Mouse (Mus musculus): ENCODE measurements at regions not wholly inside any gene's neighbourhood (a gene's known extent, or its start where the extent isn't known, plus 50 kb on each side); places are given as distances from the start of the nearest gene placed in this dataset.

GRCm38 (mm10) chr3:51019650-51020346 lies 204.4 kb upstream of the Noct start:
- TF ChIP-seq POLR2A (IDR thresholded peaks at IDR 0.05; ENCODE audit: insufficient read depth, low read length) (no peak), EP300 (IDR thresholded peaks at IDR 0.05; ENCODE audit: insufficient read depth, low read depth, low read length) (no peak), CTCF (IDR thresholded peaks at IDR 0.05; ENCODE audit: low read depth, low read length) (no peak)
- no peaks in the 10 kb centered on the region for H3K4me1 ChIP-seq (ENCODE audit: control insufficient read depth, insufficient read depth, low read length)
- H3K4me3 ChIP-seq (ENCODE audit: low read depth, low read length): no peak overlapping the region
- no peaks in the 10 kb centered on the region for H3K27me3 ChIP-seq (ENCODE audit: control insufficient read depth, insufficient read depth, low read length, poor library complexity, severe bottlenecking)
- H3K27ac ChIP-seq (ENCODE audit: insufficient read depth, low read length): no peak overlapping the region
- H3K9ac ChIP-seq (ENCODE audit: low read depth, poor library complexity, severe bottlenecking): no peak overlapping the region
- H3K36me3 ChIP-seq (ENCODE audit: control insufficient read depth, insufficient read depth, low read length, poor library complexity, severe bottlenecking): no peaks in the 10 kb centered on the region
- no peaks in the 10 kb centered on the region for H3K9me3 ChIP-seq (replicated peaks; ENCODE audit: control insufficient read depth, insufficient read depth, low read length, poor library complexity, severe bottlenecking)

DNA sequence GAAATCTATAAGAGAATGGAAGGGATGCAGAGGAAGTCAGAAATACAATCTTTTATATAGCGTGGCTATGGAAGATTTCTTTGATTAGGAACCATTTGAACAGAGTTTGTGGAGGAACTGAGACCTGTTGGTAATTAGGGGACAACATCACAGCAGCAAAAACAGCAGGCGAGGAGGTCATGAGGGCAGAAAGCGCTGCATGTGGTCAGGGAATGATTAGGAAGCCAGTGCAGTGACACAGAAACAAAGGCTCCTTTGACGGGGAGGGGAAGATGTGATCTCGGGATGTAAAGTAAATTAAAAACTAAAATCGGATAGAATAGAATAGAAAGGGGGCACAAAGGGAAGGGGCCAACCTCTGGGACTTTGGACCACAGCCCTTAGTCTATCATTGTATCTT lies 199.6 kb upstream of the Noct start:
- Histone ChIP-seq H3K9me3 (replicated peaks; ENCODE audit: control insufficient read depth, insufficient read depth, low read length, poor library complexity, severe bottlenecking) (no peaks in the 10 kb centered on the region), H3K4me1 (ENCODE audit: control insufficient read depth, insufficient read depth, low read length) (no peaks in the 10 kb centered on the region), H3K27me3 (ENCODE audit: control insufficient read depth, insufficient read depth, low read length, poor library complexity, severe bottlenecking) (no peaks in the 10 kb centered on the region), H3K27ac (ENCODE audit: insufficient read depth, low read length) (no peak overlapping the region), H3K4me3 (ENCODE audit: low read depth, low read length) (no peak overlapping the region), H3K36me3 (ENCODE audit: control insufficient read depth, insufficient read depth, low read length, poor library complexity, severe bottlenecking) (no peaks in the 10 kb centered on the region), H3K9ac (ENCODE audit: low read depth, poor library complexity, severe bottlenecking) (no peak overlapping the region)
- TF ChIP-seq CTCF (IDR thresholded peaks at IDR 0.05; ENCODE audit: low read depth, low read length) (no peak), EP300 (IDR thresholded peaks at IDR 0.05; ENCODE audit: insufficient read depth, low read depth, low read length) (no peak), POLR2A (IDR thresholded peaks at IDR 0.05; ENCODE audit: insufficient read depth, low read length) (no peak)

DNA sequence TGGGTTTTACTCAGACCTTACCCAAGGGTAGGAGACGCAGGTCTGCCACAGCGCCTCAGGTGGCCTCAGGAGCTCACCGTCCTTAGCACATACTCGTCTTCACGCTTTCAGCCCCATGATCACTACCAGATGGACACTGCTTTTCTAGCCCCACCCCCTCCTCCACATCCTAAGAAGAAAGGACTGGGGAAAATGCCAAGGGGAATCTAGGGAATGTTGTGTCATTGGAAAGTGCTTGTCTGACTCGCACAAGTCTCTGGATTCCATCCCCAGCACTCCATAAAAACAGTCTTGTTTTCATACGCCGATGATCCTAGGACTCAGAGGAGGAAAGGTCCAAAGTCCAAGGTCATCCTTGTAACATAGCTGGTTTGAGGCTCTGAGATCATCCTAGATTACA lies 192.4 kb upstream of the Noct start:
- Histone ChIP-seq H3K9ac (ENCODE audit: low read depth, poor library complexity, severe bottlenecking) (no peak overlapping the region), H3K4me1 (ENCODE audit: control insufficient read depth, insufficient read depth, low read length) (no peaks in the 10 kb centered on the region), H3K27ac (ENCODE audit: insufficient read depth, low read length) (no peak overlapping the region), H3K27me3 (ENCODE audit: control insufficient read depth, insufficient read depth, low read length, poor library complexity, severe bottlenecking) (no peaks in the 10 kb centered on the region), H3K36me3 (ENCODE audit: control insufficient read depth, insufficient read depth, low read length, poor library complexity, severe bottlenecking) (no peaks in the 10 kb centered on the region), H3K9me3 (replicated peaks; ENCODE audit: control insufficient read depth, insufficient read depth, low read length, poor library complexity, severe bottlenecking) (peaks cover 8% of the 10 kb centered on the region; the same call in 1 of the 2 replicates), H3K4me3 (ENCODE audit: low read depth, low read length) (no peak overlapping the region)
- TF ChIP-seq CTCF (IDR thresholded peaks at IDR 0.05; ENCODE audit: low read depth, low read length) (no peak), POLR2A (IDR thresholded peaks at IDR 0.05; ENCODE audit: insufficient read depth, low read length) (no peak), EP300 (IDR thresholded peaks at IDR 0.05; ENCODE audit: insufficient read depth, low read depth, low read length) (no peak)

GRCm38 (mm10) chr3:51033292-51033691 lies 191.0 kb upstream of the Noct start:
- Histone ChIP-seq H3K27ac (ENCODE audit: insufficient read depth, low read length) (no peak overlapping the region), H3K9me3 (replicated peaks; ENCODE audit: control insufficient read depth, insufficient read depth, low read length, poor library complexity, severe bottlenecking) (peaks cover 8% of the 10 kb centered on the region; the same call in 1 of the 2 replicates), H3K27me3 (ENCODE audit: control insufficient read depth, insufficient read depth, low read length, poor library complexity, severe bottlenecking) (no peaks in the 10 kb centered on the region), H3K9ac (ENCODE audit: low read depth, poor library complexity, severe bottlenecking) (no peak overlapping the region), H3K36me3 (ENCODE audit: control insufficient read depth, insufficient read depth, low read length, poor library complexity, severe bottlenecking) (no peaks in the 10 kb centered on the region), H3K4me1 (ENCODE audit: control insufficient read depth, insufficient read depth, low read length) (no peaks in the 10 kb centered on the region), H3K4me3 (ENCODE audit: low read depth, low read length) (no peak overlapping the region)
- TF ChIP-seq CTCF (IDR thresholded peaks at IDR 0.05; ENCODE audit: low read depth, low read length): no peak
- TF ChIP-seq EP300 (IDR thresholded peaks at IDR 0.05; ENCODE audit: insufficient read depth, low read depth, low read length): no peak
- TF ChIP-seq POLR2A (IDR thresholded peaks at IDR 0.05; ENCODE audit: insufficient read depth, low read length): no peak

- no peaks in the 10 kb centered on the region for H3K36me3 ChIP-seq (ENCODE audit: control insufficient read depth, insufficient read depth, low read length, poor library complexity, severe bottlenecking)
- H3K9me3 ChIP-seq (replicated peaks; ENCODE audit: control insufficient read depth, insufficient read depth, low read length, poor library complexity, severe bottlenecking): peaks cover 6% of the 10 kb centered on the region; the same call in 1 of the 2 replicates
- TF ChIP-seq CTCF (IDR thresholded peaks at IDR 0.05; ENCODE audit: low read depth, low read length) (no peak), EP300 (IDR thresholded peaks at IDR 0.05; ENCODE audit: insufficient read depth, low read depth, low read length) (no peak), POLR2A (IDR thresholded peaks at IDR 0.05; ENCODE audit: insufficient read depth, low read length) (no peak)
- no peak overlapping the region for H3K4me3 ChIP-seq (ENCODE audit: low read depth, low read length)
- H3K27me3 ChIP-seq (ENCODE audit: control insufficient read depth, insufficient read depth, low read length, poor library complexity, severe bottlenecking): peaks cover 2% of the 10 kb centered on the region; the same call in 1 of the 2 replicates
- no peaks in the 10 kb centered on the region for H3K4me1 ChIP-seq (ENCODE audit: control insufficient read depth, insufficient read depth, low read length)
- H3K27ac ChIP-seq (ENCODE audit: insufficient read depth, low read length): no peak overlapping the region
- no peak overlapping the region for H3K9ac ChIP-seq (ENCODE audit: low read depth, poor library complexity, severe bottlenecking)
Measured at GRCm38 (mm10) chr3:51036700-51037306, 187.4 kb upstream of the Noct start.

GRCm38 (mm10) chr3:51042223-51042846 lies 181.9 kb upstream of the Noct start:
- H3K27ac ChIP-seq (ENCODE audit: insufficient read depth, low read length): no peak overlapping the region

More at GRCm38 (mm10) chr3:51042223-51042846, 181.9 kb upstream of the Noct start:
- no peak overlapping the region for H3K9ac ChIP-seq (ENCODE audit: low read depth, poor library complexity, severe bottlenecking)
- TF ChIP-seq CTCF (IDR thresholded peaks at IDR 0.05; ENCODE audit: low read depth, low read length) (no peak), POLR2A (IDR thresholded peaks at IDR 0.05; ENCODE audit: insufficient read depth, low read length) (no peak), EP300 (IDR thresholded peaks at IDR 0.05; ENCODE audit: insufficient read depth, low read depth, low read length) (no peak)
- H3K4me1 ChIP-seq (ENCODE audit: control insufficient read depth, insufficient read depth, low read length): no peaks in the 10 kb centered on the region
- H3K36me3 ChIP-seq (ENCODE audit: control insufficient read depth, insufficient read depth, low read length, poor library complexity, severe bottlenecking): no peaks in the 10 kb centered on the region
- H3K4me3 ChIP-seq (ENCODE audit: low read depth, low read length): no peak overlapping the region
- no peaks in the 10 kb centered on the region for H3K9me3 ChIP-seq (replicated peaks; ENCODE audit: control insufficient read depth, insufficient read depth, low read length, poor library complexity, severe bottlenecking)
- peaks cover 2% of the 10 kb centered on the region; the same call in 1 of the 2 replicates for H3K27me3 ChIP-seq (ENCODE audit: control insufficient read depth, insufficient read depth, low read length, poor library complexity, severe bottlenecking)
